Mouse (Mus musculus) neural tube, embryonic 14.5 days (tissue): ENCODE measurements around the gene Apba3. TPM values are rescaled to one million over a fixed set of nuclear protein-coding genes. Genes with fewer than 3 reads are reported as not detected.

Experiments
- ATAC-seq: fragments of 200-750 bp; cut with Nextera tagmentation; 2 replicates; pipeline ENCODE4 v1.8.0; 2017; ENCODE audit warnings: low read depth, mild to moderate bottlenecking, moderate TSS enrichment, moderate library complexity
- H3K27ac ChIP-seq: fragments of 300-500 bp; sonication (generic); 2 replicates; pipeline ENCODE4 v1.5.1; 2014; ENCODE audit warnings: low read depth, mild to moderate bottlenecking, control low read depth, low read length, moderate library complexity, mixed read lengths
- H3K27me3 ChIP-seq: fragments of 300-500 bp; sonication (generic); 2 replicates; pipeline ENCODE4 v1.6.1; 2014; ENCODE audit warnings: low read length; ENCODE audit not compliant: control insufficient read depth, insufficient read depth
- H3K36me3 ChIP-seq: fragments of 300-500 bp; sonication (generic); 2 replicates; pipeline ENCODE4 v1.6.1; 2014; ENCODE audit warnings: low read length, mixed read lengths; ENCODE audit not compliant: control insufficient read depth, insufficient read depth
- H3K4me1 ChIP-seq: fragments of 300-500 bp; sonication (generic); 2 replicates; pipeline ENCODE4 v1.6.1; 2014; ENCODE audit warnings: low read length; ENCODE audit not compliant: control insufficient read depth, insufficient read depth
- H3K4me2 ChIP-seq: fragments of 300-500 bp; sonication (generic); 2 replicates; pipeline ENCODE4 v1.6.1; 2014; ENCODE audit warnings: mild to moderate bottlenecking, low read depth, low read length, control low read depth
- H3K4me3 ChIP-seq: fragments of 300-500 bp; sonication (generic); 2 replicates; pipeline ENCODE4 v1.5.1; 2014; ENCODE audit warnings: low read depth, low read length, control low read depth, mixed read lengths
- H3K9ac ChIP-seq: fragments of 300-500 bp; sonication (generic); replicated peaks from 2 replicates; pipeline ENCODE4 v1.6.1; 2014; ENCODE audit warnings: low read depth, mild to moderate bottlenecking, control low read depth, low read length, mixed read lengths
- H3K9me3 ChIP-seq: fragments of 300-500 bp; sonication (generic); 2 replicates; pipeline ENCODE4 v1.6.1; 2016; ENCODE audit warnings: low read length; ENCODE audit not compliant: control insufficient read depth
- WGBS: fragments of 180-500 bp; shearing (Covaris S2); extraction: QIAGEN DNeasy Blood & Tissue Kit; methylation state at CpG from one replicate; pipeline ENCODE4 v1.1.7; 2014; 5-methylcytosine and 5-hydroxymethylcytosine counted together
- microRNA-seq: library from miRNA; unstranded; fragments of <30 nt; microRNA quantifications from one replicate; pipeline ENCODE4, GENCODE M21; 2016
- polyA plus RNA-seq: library from polyadenylated mRNA; unstranded; fragments of >200 nt; fragmentation: Nextera tagmentation; extraction: Ambion mirVana; gene quantifications from 2 replicates; pipeline ENCODE4 v1.2.1, GENCODE M21; 2014

Apba3 gene
- polyA plus RNA-seq, 1 experiment from 2014 or later, result 26.1 TPM

GRCm38 (mm10) chr10:81319330-81319699, 52.6 kb downstream of the Apba3 start:
- WGBS, result 32% methylated on average over 8 of the region's 8 CpGs
- H3K4me2 ChIP-seq, result peak overlapping the region; percentile 80
- peak overlapping the region; percentile 84; the same call in 1 of the 2 replicates for H3K4me3 ChIP-seq
- H3K4me1 ChIP-seq, result peaks cover 19% of the 10 kb centered on the region
- peaks cover 44% of the 10 kb centered on the region for H3K36me3 ChIP-seq
- no peaks in the 10 kb centered on the region for H3K9me3 ChIP-seq
- H3K27me3 ChIP-seq, result 0 out of 2 replicates have a peak, but pooled peaks cover 2% of the 10 kb centered on the region
- no peak for ATAC-seq
- H3K27ac ChIP-seq, result no peak overlapping the region
- H3K9ac ChIP-seq, result peak overlapping the region; percentile 48

GRCm38 (mm10) chr10:81319741-81320549, 53.2 kb downstream of the Apba3 start:
- Histone ChIP-seq H3K27me3 (0 out of 2 replicates have a peak, but pooled peaks cover 2% of the 10 kb centered on the region), H3K9ac (peak overlapping the region; percentile 48), H3K27ac (peak overlapping the region; percentile 92), H3K36me3 (peaks cover 45% of the 10 kb centered on the region), H3K4me1 (peaks cover 19% of the 10 kb centered on the region), H3K9me3 (no peaks in the 10 kb centered on the region), H3K4me2 (peak overlapping the region; percentile 80), H3K4me3 (peak overlapping the region; percentile 84)
- ATAC-seq, result peak; percentile 44
- WGBS, result under 1% methylated on average over 38 of the region's 38 CpGs

- Histone ChIP-seq H3K36me3 (peaks cover 47% of the 10 kb centered on the region), H3K9me3 (no peaks in the 10 kb centered on the region)
Observed at GRCm38 (mm10) chr10:81320550-81321347, 54.0 kb downstream of the Apba3 start, which contains the start of gene Cactin. Gene Cactin, plus strand, starts transcription at chr10:81321103.

GRCm38 (mm10) chr10:81321436-81321835, 54.7 kb downstream of the Apba3 start:
- Histone ChIP-seq H3K27ac (peak overlapping the region; percentile 92), H3K27me3 (0 out of 2 replicates have a peak, but pooled peaks cover 2% of the 10 kb centered on the region), H3K9ac (peak overlapping the region; percentile 76), H3K4me2 (peak overlapping the region; percentile 80), H3K4me3 (peak overlapping the region; percentile 84), H3K4me1 (peaks cover 19% of the 10 kb centered on the region), H3K36me3 (peaks cover 49% of the 10 kb centered on the region), H3K9me3 (no peaks in the 10 kb centered on the region)
- peak; percentile 2 for ATAC-seq
- 3% methylated on average over 17 of the region's 20 CpGs for WGBS

More at GRCm38 (mm10) chr10:81320550-81321347, 54.0 kb downstream of the Apba3 start, which contains the start of gene Cactin:
- H3K4me2 ChIP-seq, result peak within 1 kb of the TSS; percentile 80
- 0 out of 2 replicates have a peak, but pooled peaks cover 2% of the 10 kb centered on the region for H3K27me3 ChIP-seq
- peak within 1 kb of the TSS; percentile 92 for H3K27ac ChIP-seq
- ATAC-seq, result peak; percentile 92
- WGBS, result under 1% methylated on average over 68 of the region's 68 CpGs
- H3K4me3 ChIP-seq, result peak within 1 kb of the TSS; percentile 84
- H3K9ac ChIP-seq, result peak within 1 kb of the TSS; percentile 76
- peaks cover 19% of the 10 kb centered on the region for H3K4me1 ChIP-seq

GRCm38 (mm10) chr10:81322444-81322843, 55.7 kb downstream of the Apba3 start:
- 98% methylated on average over 27 of the region's 27 CpGs for WGBS
- Histone ChIP-seq H3K4me2 (no peak overlapping the region), H3K27me3 (0 out of 2 replicates have a peak, but pooled peaks cover 2% of the 10 kb centered on the region), H3K27ac (no peak overlapping the region), H3K4me1 (peaks cover 19% of the 10 kb centered on the region), H3K9ac (no peak overlapping the region), H3K9me3 (no peaks in the 10 kb centered on the region), H3K4me3 (no peak overlapping the region), H3K36me3 (peaks cover 56% of the 10 kb centered on the region)
- ATAC-seq, result no peak

Small RNA genes lying within 50 kb of the gene (microRNA-seq; reads per million reads assigned to microRNA genes)
- gene Mir3057, result 10.0 reads per million, percentile 17 among the genes with 10 or more reads in this experiment

Other genes with a start within 250 kb of the Apba3 start
- gene Diras1, start 241.3 kb upstream of the Apba3 start, polyA plus RNA-seq, result 24.0 and 28.8 TPM in 2 replicates
- 26.7 and 34.6 TPM in 2 replicates for gene Slc39a3, start 229.5 kb upstream of the Apba3 start, polyA plus RNA-seq
- 264 and 279 TPM in 2 replicates for gene Sgta, start 206.8 kb upstream of the Apba3 start, polyA plus RNA-seq
- gene Thop1, start 196.9 kb upstream of the Apba3 start, polyA plus RNA-seq, result 33.3 and 36.8 TPM in 2 replicates
- 0.15 and 0.61 TPM in 2 replicates for gene Creb3l3, start 168.1 kb upstream of the Apba3 start, polyA plus RNA-seq
- 219 and 228 TPM in 2 replicates for gene Map2k2, start 161.0 kb upstream of the Apba3 start, polyA plus RNA-seq
- gene Zbtb7a, start 131.7 kb upstream of the Apba3 start, polyA plus RNA-seq, result 11.0 and 12.6 TPM in 2 replicates
- gene Pias4, start 99.0 kb upstream of the Apba3 start, polyA plus RNA-seq, result 48.4 and 51.4 TPM in 2 replicates
- gene Eef2, start 90.3 kb upstream of the Apba3 start, polyA plus RNA-seq, result 373 and 452 TPM in 2 replicates
- gene Dapk3, start 84.0 kb upstream of the Apba3 start, polyA plus RNA-seq, result 64.5 and 67.3 TPM in 2 replicates
- not detected in 2 replicates for gene 4930442H23Rik, start 83.1 kb upstream of the Apba3 start, polyA plus RNA-seq
- not detected in 2 replicates for gene Nmrk2, start 64.9 kb upstream of the Apba3 start, polyA plus RNA-seq
- gene Atcay, start 36.1 kb upstream of the Apba3 start, polyA plus RNA-seq, result 73.9 and 84.8 TPM in 2 replicates
- 21.1 and 25.1 TPM in 2 replicates for gene Zfr2, start 33.8 kb upstream of the Apba3 start, polyA plus RNA-seq
- 21.8 and 37.6 TPM in 2 replicates for gene Matk, start 14.0 kb upstream of the Apba3 start, polyA plus RNA-seq
- gene Mrpl54, start within 50 bp of the Apba3 start, polyA plus RNA-seq, result 130 and 136 TPM in 2 replicates
- 2.6 and 4.4 TPM in 2 replicates for gene Tjp3, start 24.6 kb downstream of the Apba3 start, polyA plus RNA-seq
- 133 and 140 TPM in 2 replicates for gene Pip5k1c, start 26.0 kb downstream of the Apba3 start, polyA plus RNA-seq
- 14.3 and 18.7 TPM in 2 replicates for gene Cactin, start 54.1 kb downstream of the Apba3 start, polyA plus RNA-seq
- 1.9 and 4.6 TPM in 2 replicates for gene Tbxa2r, start 61.8 kb downstream of the Apba3 start, polyA plus RNA-seq
- gene Gipc3, start 76.3 kb downstream of the Apba3 start, polyA plus RNA-seq, result 0.05 and 0.08 TPM in 2 replicates
- gene Hmg20b, start 83.5 kb downstream of the Apba3 start, polyA plus RNA-seq, result 29.9 and 38.0 TPM in 2 replicates
- 8.4 and 8.7 TPM in 2 replicates for gene Mfsd12, start 90.5 kb downstream of the Apba3 start, polyA plus RNA-seq
- gene 4930404N11Rik, start 98.9 kb downstream of the Apba3 start, polyA plus RNA-seq, result 0.39 and 0.42 TPM in 2 replicates
- gene Fzr1, start 111.6 kb downstream of the Apba3 start, polyA plus RNA-seq, result 114 and 125 TPM in 2 replicates
- gene Dohh, start 117.5 kb downstream of the Apba3 start, polyA plus RNA-seq, result 61.0 and 68.0 TPM in 2 replicates
- gene Gm48551, start 117.5 kb downstream of the Apba3 start, polyA plus RNA-seq, result 4.3 and 6.3 TPM in 2 replicates
- gene Gm48552, start 122.0 kb downstream of the Apba3 start, polyA plus RNA-seq, result 2.0 and 4.4 TPM in 2 replicates
- gene Smim24, start 126.1 kb downstream of the Apba3 start, polyA plus RNA-seq, result 1.3 and 2.0 TPM in 2 replicates
- gene Nfic, start 188.7 kb downstream of the Apba3 start, polyA plus RNA-seq, result 21.9 and 25.0 TPM in 2 replicates
- 50.6 and 64.4 TPM in 2 replicates for gene Celf5, start 215.7 kb downstream of the Apba3 start, polyA plus RNA-seq
- gene Ncln, start 229.4 kb downstream of the Apba3 start, polyA plus RNA-seq, result 62.6 and 62.7 TPM in 2 replicates
- gene S1pr4, start 233.2 kb downstream of the Apba3 start, polyA plus RNA-seq, result 0.29 and 0.79 TPM in 2 replicates